Mouse (Mus musculus): ENCODE data around the gene 4930432K21Rik. TPM values are rescaled to one million over a fixed set of nuclear protein-coding genes. Genes with fewer than 3 reads are reported as not detected.

Gene 4930432K21Rik
- polyA plus RNA-seq, 1 experiment = 2.9 TPM

- no peak for DNase-seq (ENCODE audit: extremely low spot score in 1 of 2, low spot score in 1 of 2)
These were observed 42.5 kb downstream of the 4930432K21Rik start for GRCm38 (mm10) chr8:84190191-84190867.

GRCm38 (mm10) chr8:84192023-84192422, 44.2 kb downstream of the 4930432K21Rik start:
- DNase-seq (ENCODE audit: extremely low spot score in 1 of 2, low spot score in 1 of 2) = no peak

GRCm38 (mm10) chr8:84192555-84192954, 44.7 kb downstream of the 4930432K21Rik start:
- peak in 1 of 2 experiments; percentile 77 for DNase-seq (ENCODE audit: extremely low spot score in 1 of 2, low spot score in 1 of 2)

- no peak for DNase-seq (ENCODE audit: extremely low spot score in 1 of 2, low spot score in 1 of 2)
These were observed 45.3 kb downstream of the 4930432K21Rik start for GRCm38 (mm10) chr8:84193161-84193560.

- DNase-seq (ENCODE audit: extremely low spot score in 1 of 2, low spot score in 1 of 2) = no peak
These were observed 45.7 kb downstream of the 4930432K21Rik start for GRCm38 (mm10) chr8:84193566-84193965.

- DNase-seq (ENCODE audit: extremely low spot score in 1 of 2, low spot score in 1 of 2) = no peak
These were observed 46.5 kb downstream of the 4930432K21Rik start for GRCm38 (mm10) chr8:84194224-84194743.

GRCm38 (mm10) chr8:84197141-84197921, 49.5 kb downstream of the 4930432K21Rik start:
- DNase-seq (ENCODE audit: extremely low spot score in 1 of 2, low spot score in 1 of 2) = peak in 1 of 2 experiments; percentile 78

- DNase-seq (ENCODE audit: extremely low spot score in 1 of 2, low spot score in 1 of 2) = peak; percentile 72 to 81
These were observed 50.3 kb downstream of the 4930432K21Rik start for GRCm38 (mm10) chr8:84197922-84198774.

GRCm38 (mm10) chr8:84198871-84199270, 51.0 kb downstream of the 4930432K21Rik start:
- DNase-seq (ENCODE audit: extremely low spot score in 1 of 2, low spot score in 1 of 2) = no peak

GRCm38 (mm10) chr8:84199348-84200125, 51.7 kb downstream of the 4930432K21Rik start:
- DNase-seq (ENCODE audit: extremely low spot score in 1 of 2, low spot score in 1 of 2) = no peak

GRCm38 (mm10) chr8:84200126-84200555, 52.3 kb downstream of the 4930432K21Rik start:
- no peak for DNase-seq (ENCODE audit: extremely low spot score in 1 of 2, low spot score in 1 of 2)

GRCm38 (mm10) chr8:84200652-84201544, 53.1 kb downstream of the 4930432K21Rik start:
- DNase-seq (ENCODE audit: extremely low spot score in 1 of 2, low spot score in 1 of 2) = no peak

- no peak for DNase-seq (ENCODE audit: extremely low spot score in 1 of 2, low spot score in 1 of 2)
These were observed 53.9 kb downstream of the 4930432K21Rik start for GRCm38 (mm10) chr8:84201545-84202245.

- no peak for DNase-seq (ENCODE audit: extremely low spot score in 1 of 2, low spot score in 1 of 2)
These were observed 54.6 kb downstream of the 4930432K21Rik start for GRCm38 (mm10) chr8:84202466-84202865.

GRCm38 (mm10) chr8:84202938-84203917, 55.4 kb downstream of the 4930432K21Rik start:
- DNase-seq (ENCODE audit: extremely low spot score in 1 of 2, low spot score in 1 of 2) = peak in 1 of 2 experiments; percentile 82

- DNase-seq (ENCODE audit: extremely low spot score in 1 of 2, low spot score in 1 of 2) = no peak
These were observed 56.3 kb downstream of the 4930432K21Rik start for GRCm38 (mm10) chr8:84203975-84204772.

Measured in frontal cortex, adult 2 months (tissue).